Mouse (Mus musculus) heart, postnatal 0 days (tissue): ENCODE measurements at regions not wholly inside any gene's neighbourhood (a gene's known extent, or its start where the extent isn't known, plus 50 kb on each side); places are given as distances from the start of the nearest gene placed in this dataset.
A peak's percentile ranks its signal among the peaks of the same experiment; 100 is the strongest.

ENCODE experiments used
- ATAC-seq: fragments of 200-750 bp; cut with Nextera tagmentation; 2 replicates; pipeline ENCODE4 v1.8.0; 2017; ENCODE audit warnings: low read depth, moderate number of reproducible peaks, moderate library complexity; ENCODE audit not compliant: insufficient read depth
- DNase-seq: peaks from one replicate; pipeline ENCODE4 v3.0.0-alpha.2; 2016; ENCODE audit warnings: low spot score
- H3K27ac ChIP-seq: fragments of 300-500 bp; sonication (generic); 2 replicates; pipeline ENCODE4 v1.5.1; 2014; ENCODE audit warnings: low read depth, mild to moderate bottlenecking
- H3K27me3 ChIP-seq: fragments of 300-500 bp; sonication (generic); 2 replicates; pipeline ENCODE4 v1.6.1; 2014; ENCODE audit warnings: low read length, mixed read lengths; ENCODE audit not compliant: control insufficient read depth, insufficient read depth
- H3K36me3 ChIP-seq: fragments of 300-500 bp; sonication (generic); replicated peaks from 2 replicates; pipeline ENCODE4 v1.6.1; 2014; ENCODE audit warnings: low read length, mixed read lengths; ENCODE audit not compliant: control insufficient read depth, insufficient read depth
- H3K4me1 ChIP-seq: fragments of 300-500 bp; sonication (generic); 2 replicates; pipeline ENCODE4 v1.6.1; 2014; ENCODE audit warnings: antibody characterized with exemption; ENCODE audit not compliant: control insufficient read depth, insufficient read depth
- H3K4me2 ChIP-seq: fragments of 300-500 bp; sonication (generic); 2 replicates; pipeline ENCODE4 v1.6.1; 2014; ENCODE audit warnings: low read depth, mild to moderate bottlenecking, low read length, moderate library complexity
- H3K4me3 ChIP-seq: fragments of 300-500 bp; sonication (generic); 2 replicates; pipeline ENCODE4 v1.5.1; 2014; ENCODE audit warnings: low read depth, low read length
- H3K9ac ChIP-seq: fragments of 300-500 bp; sonication (generic); replicated peaks from 2 replicates; pipeline ENCODE4 v1.6.1; 2014; ENCODE audit warnings: low read depth, low read length, mixed read lengths
- H3K9me3 ChIP-seq: fragments of 300-500 bp; sonication (generic); replicated peaks from 2 replicates; pipeline ENCODE4 v1.6.1; 2016; ENCODE audit warnings: low read length; ENCODE audit not compliant: control insufficient read depth
- CTCF ChIP-seq: IDR thresholded peaks from 2 replicates; pipeline ENCODE4 v1.5.1; 2016; ENCODE audit warnings: antibody characterized with exemption, control low read depth, low read depth
- EP300 ChIP-seq: IDR thresholded peaks from 2 replicates; pipeline ENCODE4 v1.6.1; 2016; ENCODE audit warnings: antibody characterized with exemption, low read depth
- WGBS: fragments of 180-500 bp; shearing (Covaris S2); extraction: QIAGEN DNeasy Blood & Tissue Kit; methylation state at CpG from one replicate; pipeline ENCODE4 v1.1.7; 2014; 5-methylcytosine and 5-hydroxymethylcytosine counted together

DNA sequence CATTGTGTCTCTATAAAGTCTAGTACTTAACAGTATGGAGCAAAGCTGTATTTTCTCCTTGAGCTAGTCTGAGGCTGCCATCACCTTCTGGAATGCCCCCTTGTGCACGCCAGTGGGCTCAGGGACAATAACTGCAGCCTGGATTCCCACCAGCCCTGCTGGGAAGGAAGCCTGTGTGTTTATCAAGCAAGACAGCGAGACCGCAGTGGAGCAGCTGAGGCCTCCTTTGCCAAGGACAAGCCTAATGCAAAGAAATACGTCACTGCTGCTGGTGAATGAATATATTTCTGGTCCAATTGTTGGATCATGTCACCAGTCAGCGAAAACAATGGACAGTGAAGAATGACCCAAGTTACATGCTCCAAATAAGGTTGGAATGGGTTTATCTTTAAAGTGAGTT is 190.8 kb upstream of the Tank start:
- ATAC-seq: no peak
- DNase-seq: no peak
- H3K27ac ChIP-seq: no peak overlapping the region

DNA sequence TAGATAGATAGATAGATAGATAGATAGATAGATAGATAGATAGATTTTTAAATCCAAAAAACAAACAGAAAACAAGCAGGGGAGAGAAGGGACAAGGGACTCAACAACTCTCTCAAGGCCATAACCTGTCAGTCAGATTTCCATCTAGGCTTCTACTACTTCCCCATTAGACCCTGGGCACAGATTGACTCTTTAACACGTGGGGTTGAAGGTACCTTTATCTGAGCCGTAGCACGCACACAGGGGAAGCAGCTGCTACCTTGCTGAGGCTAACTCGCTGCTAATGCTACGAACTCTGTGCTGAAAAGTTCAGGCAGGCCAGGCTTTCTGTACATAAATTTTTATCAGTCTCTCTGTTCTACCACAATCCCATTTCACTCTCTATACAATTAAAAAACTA is 191.4 kb upstream of the Tank start:
- Histone ChIP-seq H3K27me3 (no peaks in the 10 kb centered on the region), H3K9me3 (no peaks in the 10 kb centered on the region), H3K36me3 (no peaks in the 10 kb centered on the region), H3K9ac (no peak overlapping the region), H3K27ac (no peak overlapping the region), H3K4me3 (no peak overlapping the region), H3K4me1 (0 out of 2 replicates have a peak, but pooled peaks cover 4% of the 10 kb centered on the region), H3K4me2 (no peak overlapping the region)
- TF ChIP-seq EP300: no peak
- TF ChIP-seq CTCF: no peak
- ATAC-seq (no peak), DNase-seq (no peak)
- WGBS: 83% methylated on average over 5 of the region's 5 CpGs

More for the DNA sequence above, 190.8 kb upstream of the Tank start:
- no peak overlapping the region for H3K9ac ChIP-seq
- TF ChIP-seq EP300 (no peak), CTCF (no peak)
- no peaks in the 10 kb centered on the region for H3K36me3 ChIP-seq
- H3K4me1 ChIP-seq: 0 out of 2 replicates have a peak, but pooled peaks cover 4% of the 10 kb centered on the region
- no peaks in the 10 kb centered on the region for H3K9me3 ChIP-seq
- no peak overlapping the region for H3K4me2 ChIP-seq
- 43% methylated on average over 5 of the region's 5 CpGs for WGBS
- H3K27me3 ChIP-seq: no peaks in the 10 kb centered on the region
- no peak overlapping the region for H3K4me3 ChIP-seq

DNA sequence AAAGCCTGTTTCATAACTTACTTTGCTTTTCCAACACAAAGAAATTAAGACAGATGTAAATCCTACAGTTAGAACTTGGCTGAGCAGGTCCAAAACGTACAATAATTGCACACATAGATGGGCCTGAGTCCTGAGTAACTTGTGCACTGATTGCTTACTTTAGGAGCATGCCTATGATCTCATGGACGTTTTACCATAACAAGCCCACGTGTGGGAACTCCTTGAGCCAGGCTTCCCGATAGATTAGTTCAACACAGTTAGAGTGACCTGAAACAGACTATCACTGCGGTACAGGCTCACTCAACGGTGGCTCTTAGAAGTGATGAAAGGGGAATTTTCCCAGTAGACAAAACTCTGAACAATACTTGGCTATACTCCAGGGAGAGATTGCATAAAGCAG is 193.9 kb upstream of the Tank start:
- DNase-seq: peak; percentile 25
- WGBS: 11% methylated on average over 6 of the region's 6 CpGs
- Histone ChIP-seq H3K27ac (no peak overlapping the region), H3K36me3 (no peaks in the 10 kb centered on the region), H3K4me1 (0 out of 2 replicates have a peak, but pooled peaks cover 4% of the 10 kb centered on the region), H3K9ac (no peak overlapping the region), H3K4me3 (no peak overlapping the region), H3K9me3 (no peaks in the 10 kb centered on the region), H3K27me3 (no peaks in the 10 kb centered on the region), H3K4me2 (no peak overlapping the region)
- ATAC-seq: peak; percentile 53
- TF ChIP-seq CTCF: no peak
- TF ChIP-seq EP300: no peak

DNA sequence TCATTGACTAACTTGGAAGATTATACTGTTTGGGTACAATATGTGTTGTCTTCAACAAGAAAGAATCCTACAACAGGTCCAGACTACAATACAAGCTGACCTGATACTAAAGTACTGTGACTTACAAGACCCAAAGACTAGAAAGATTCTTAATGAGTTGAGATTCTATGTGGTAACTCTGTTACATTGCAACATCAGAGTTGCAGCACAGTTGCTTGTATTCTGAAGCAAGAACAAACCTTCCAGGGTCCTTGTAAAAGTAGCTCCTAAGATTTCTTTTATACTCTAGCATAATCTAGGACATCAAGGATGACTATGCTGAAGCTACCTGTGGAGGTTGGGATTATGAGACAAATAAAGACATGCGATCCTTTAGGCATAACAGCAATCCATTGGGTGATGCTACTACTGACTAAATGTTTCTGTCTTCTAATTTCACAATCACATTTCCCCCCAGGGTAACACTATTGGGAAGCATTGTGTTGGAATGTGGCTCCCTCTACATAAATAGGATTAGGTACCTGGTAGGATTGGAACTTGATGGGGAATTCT is 194.6 kb upstream of the Tank start:
- H3K4me2 ChIP-seq: no peak overlapping the region
- 100% methylated on average over 1 of the region's 1 CpGs for WGBS
- no peak for DNase-seq
- H3K9me3 ChIP-seq: no peaks in the 10 kb centered on the region
- no peak overlapping the region for H3K27ac ChIP-seq
- no peak overlapping the region for H3K4me3 ChIP-seq
- H3K4me1 ChIP-seq: 0 out of 2 replicates have a peak, but pooled peaks cover 4% of the 10 kb centered on the region
- H3K36me3 ChIP-seq: no peaks in the 10 kb centered on the region
- no peaks in the 10 kb centered on the region for H3K27me3 ChIP-seq
- no peak for TF ChIP-seq CTCF
- no peak for TF ChIP-seq EP300
- H3K9ac ChIP-seq: no peak overlapping the region
- ATAC-seq: no peak

DNA sequence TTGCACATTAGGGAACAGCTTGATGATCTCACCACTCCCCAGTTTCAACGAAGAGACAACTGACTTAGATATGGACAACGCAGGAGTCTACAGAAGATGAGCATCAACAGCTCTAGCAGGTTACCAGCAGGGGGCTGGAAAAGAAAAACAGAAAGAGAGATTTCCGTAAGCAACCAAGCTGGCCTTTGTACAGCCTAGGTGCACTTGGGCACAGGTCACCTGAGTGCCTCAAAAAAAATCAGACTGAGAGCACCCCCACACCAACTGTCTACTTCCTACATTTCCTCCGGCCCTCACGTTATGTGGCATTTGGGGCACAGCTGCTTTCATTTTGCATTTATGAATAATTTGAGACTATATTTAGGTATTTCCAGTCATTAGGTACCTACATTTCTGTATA is 199.3 kb upstream of the Tank start:
- H3K4me3 ChIP-seq: no peak overlapping the region
- no peak for TF ChIP-seq CTCF
- no peak for TF ChIP-seq EP300
- 68% methylated on average over 5 of the region's 5 CpGs for WGBS
- no peak overlapping the region for H3K4me2 ChIP-seq
- DNase-seq (no peak), ATAC-seq (no peak)
- H3K36me3 ChIP-seq: no peaks in the 10 kb centered on the region
- H3K4me1 ChIP-seq: 0 out of 2 replicates have a peak, but pooled peaks cover under 1% of the 10 kb centered on the region
- H3K9ac ChIP-seq: no peak overlapping the region
- no peaks in the 10 kb centered on the region for H3K27me3 ChIP-seq
- H3K9me3 ChIP-seq: no peaks in the 10 kb centered on the region
- no peak overlapping the region for H3K27ac ChIP-seq

DNA sequence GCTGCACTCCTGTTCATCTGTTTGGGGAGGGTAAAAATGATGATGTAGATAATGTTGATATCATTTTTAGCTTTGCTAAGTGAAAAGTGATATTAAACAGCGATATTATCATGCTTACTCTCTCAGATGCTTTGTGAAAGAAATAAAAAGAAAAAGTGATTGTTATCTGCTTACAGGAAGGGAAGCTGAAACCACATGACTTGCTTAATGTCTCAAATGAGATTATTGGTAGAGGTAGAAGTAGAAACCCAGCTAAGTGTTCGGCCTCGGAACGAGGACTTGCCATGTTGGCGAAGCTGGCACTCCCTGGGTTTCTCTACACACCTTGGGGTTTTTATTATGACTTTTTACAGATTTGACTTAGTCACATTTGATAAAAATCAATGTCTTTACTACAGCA is 200.1 kb upstream of the Tank start:
- Histone ChIP-seq H3K36me3 (no peaks in the 10 kb centered on the region), H3K27me3 (no peaks in the 10 kb centered on the region), H3K27ac (no peak overlapping the region), H3K9me3 (no peaks in the 10 kb centered on the region), H3K4me1 (no peaks in the 10 kb centered on the region), H3K9ac (no peak overlapping the region), H3K4me3 (no peak overlapping the region), H3K4me2 (no peak overlapping the region)
- no peak for TF ChIP-seq CTCF
- no peak for TF ChIP-seq EP300
- WGBS: 85% methylated on average over 5 of the region's 5 CpGs
- no peak for ATAC-seq
- no peak for DNase-seq
